Mouse (Mus musculus) neutrophil, adult 65 days (primary cell): ENCODE data around the gene Mindy4b-ps. TPM values are rescaled to one million over a fixed set of nuclear protein-coding genes. Genes with fewer than 3 reads are reported as not detected.

Experiments used
- total RNA-seq: library from RNA; stranded (reverse); gene quantifications from 2 replicates; pipeline ENCODE4 v1.2.4, GENCODE M21; 2023

Mindy4b-ps gene
- total RNA-seq = not detected in 2 replicates

DNA sequence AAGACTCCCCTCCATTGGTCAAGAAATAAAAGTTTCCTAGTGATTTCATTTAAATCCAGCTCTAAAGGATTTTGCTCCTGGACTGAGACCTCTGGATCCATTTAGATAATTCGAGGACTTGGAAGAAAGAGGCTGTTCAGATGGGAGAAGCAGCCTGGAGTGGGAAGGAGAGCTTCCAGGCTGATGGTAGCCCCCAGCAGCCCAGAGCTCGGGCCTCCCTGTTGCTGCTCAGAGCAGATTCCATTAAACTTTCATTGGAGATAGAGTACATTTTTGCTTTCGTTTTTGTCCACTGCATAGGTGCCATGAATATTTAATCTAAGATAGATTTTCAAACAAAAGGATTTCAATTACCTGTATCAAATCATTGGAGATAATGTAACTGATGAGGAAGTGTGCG, at the start of gene Mindy4b-ps:
Gene Mindy4b-ps, minus strand, starts transcription at position 101 of the 400 bp plus-strand sequence.

Other genes starting within 250 kb of the Mindy4b-ps start
- 81.2 and 81.8 TPM in 2 replicates for gene Selenot, start 245.7 kb downstream of the Mindy4b-ps start, total RNA-seq
- gene Erich6, start 185.1 kb downstream of the Mindy4b-ps start, total RNA-seq = not detected in 2 replicates
- gene Siah2, start 129.9 kb downstream of the Mindy4b-ps start, total RNA-seq = 19.2 and 22.1 TPM in 2 replicates
- not detected in 2 replicates for gene Clrn1, start 63.0 kb upstream of the Mindy4b-ps start, total RNA-seq
- gene Med12l, start 183.5 kb upstream of the Mindy4b-ps start, total RNA-seq = 1.0 and 2.0 TPM in 2 replicates